Mouse (Mus musculus): ENCODE data around the gene Dyrk1b.
"Not testable (repeated sequence)": the region's sequence is repeated elsewhere in the genome, so short reads cannot be mapped to it uniquely, and the experiment has no call there.

The Dyrk1b gene

GRCm38 (mm10) chr7:28191903-28192302 lies 12.6 kb downstream of the Dyrk1b start:
- DNase-seq (ENCODE audit: extremely low read depth, low read depth, low spot score) = no peak

GRCm38 (mm10) chr7:28195414-28196098 lies 16.3 kb downstream of the Dyrk1b start:
- DNase-seq (ENCODE audit: extremely low read depth, low read depth, low spot score) = no peak

- no peak for DNase-seq (ENCODE audit: extremely low read depth, low read depth, low spot score)
These were observed 17.3 kb downstream of the Dyrk1b start for GRCm38 (mm10) chr7:28196528-28196927.

- DNase-seq (ENCODE audit: extremely low read depth, low read depth, low spot score) = no peak
These were observed 19.8 kb downstream of the Dyrk1b start for GRCm38 (mm10) chr7:28199054-28199453.

- DNase-seq (ENCODE audit: extremely low read depth, low read depth, low spot score) = no peak
These were observed 24.2 kb downstream of the Dyrk1b start for GRCm38 (mm10) chr7:28203207-28204108.

GRCm38 (mm10) chr7:28206044-28206600 lies 26.9 kb downstream of the Dyrk1b start:
- DNase-seq (ENCODE audit: extremely low read depth, low read depth, low spot score) = no peak

- DNase-seq (ENCODE audit: extremely low read depth, low read depth, low spot score) = no peak
These were observed 29.2 kb downstream of the Dyrk1b start for GRCm38 (mm10) chr7:28208396-28208987.

- peak; percentile 16 for DNase-seq (ENCODE audit: extremely low read depth, low read depth, low spot score)
These were observed 29.8 kb downstream of the Dyrk1b start for GRCm38 (mm10) chr7:28208988-28209508.

GRCm38 (mm10) chr7:28210731-28211130 lies 31.5 kb downstream of the Dyrk1b start:
- no peak for DNase-seq (ENCODE audit: extremely low read depth, low read depth, low spot score)

- DNase-seq (ENCODE audit: extremely low read depth, low read depth, low spot score) = no peak
These were observed 34.9 kb downstream of the Dyrk1b start for GRCm38 (mm10) chr7:28214142-28214541.

- not testable (repeated sequence) for DNase-seq (ENCODE audit: extremely low read depth, low read depth, low spot score)
These were observed 36.7 kb downstream of the Dyrk1b start for GRCm38 (mm10) chr7:28215950-28216349.

- not testable (repeated sequence) for DNase-seq (ENCODE audit: extremely low read depth, low read depth, low spot score)
These were observed 38.5 kb downstream of the Dyrk1b start for GRCm38 (mm10) chr7:28217811-28218210.

GRCm38 (mm10) chr7:28218951-28219740 lies 39.9 kb downstream of the Dyrk1b start:
- not testable (repeated sequence) for DNase-seq (ENCODE audit: extremely low read depth, low read depth, low spot score)

GRCm38 (mm10) chr7:28226836-28227235 lies 47.6 kb downstream of the Dyrk1b start:
- DNase-seq (ENCODE audit: extremely low read depth, low read depth, low spot score) = not testable (repeated sequence)

GRCm38 (mm10) chr7:28227421-28227820 lies 48.2 kb downstream of the Dyrk1b start:
- not testable (repeated sequence) for DNase-seq (ENCODE audit: extremely low read depth, low read depth, low spot score)

All from fat pad, adult 2 months (tissue).